Mouse (Mus musculus) myocyte (in vitro differentiated cells): ENCODE results near the gene Adam11.

ENCODE experiments used
- MAX ChIP-seq: IDR thresholded peaks from one replicate; pipeline ENCODE4 v1.6.1; 2011; ENCODE audit warnings: low read depth, mild to moderate bottlenecking, control low read depth
- MYOG ChIP-seq, 3 experiments: IDR thresholded peaks; one replicate each; pipeline ENCODE4 v1.6.1; 2011; ENCODE audit warnings: control low read depth in 2 of 3, low read depth in 2 of 3, mild to moderate bottlenecking in 2 of 3; ENCODE audit not compliant: insufficient read length in 2 of 3, control insufficient read depth in 1 of 3, insufficient read depth in 1 of 3
- POLR2A ChIP-seq: IDR thresholded peaks from one replicate; pipeline ENCODE4 v1.6.1; 2011; ENCODE audit warnings: low read depth, mild to moderate bottlenecking, control low read depth, moderate library complexity; ENCODE audit not compliant: insufficient read length
- POLR2AphosphoS2 ChIP-seq: IDR thresholded peaks from one replicate; pipeline ENCODE4 v1.6.1; 2011; ENCODE audit warnings: low read depth, control low read depth; ENCODE audit not compliant: insufficient read length
- REST ChIP-seq: IDR thresholded peaks from one replicate; pipeline ENCODE4 v1.6.1; 2011; ENCODE audit warnings: mild to moderate bottlenecking, control low read depth, moderate library complexity; ENCODE audit not compliant: insufficient read depth, insufficient read length
- SRF ChIP-seq: IDR thresholded peaks from one replicate; pipeline ENCODE4 v1.6.1; 2011; ENCODE audit warnings: low read depth; ENCODE audit not compliant: control insufficient read depth, insufficient read length
- TCF3 ChIP-seq: IDR thresholded peaks from one replicate; pipeline ENCODE4 v1.6.1; 2011; ENCODE audit warnings: low read depth, control low read depth; ENCODE audit not compliant: insufficient read length
- USF1 ChIP-seq: IDR thresholded peaks from one replicate; pipeline ENCODE4 v1.6.1; 2011; ENCODE audit warnings: low read depth, mild to moderate bottlenecking, control low read depth, moderate library complexity

GRCm38 (mm10) chr11:102758977-102759376 is 2.3 kb upstream of the Adam11 start:
- TF ChIP-seq MAX (no peak), REST (no peak), POLR2A (no peak), MYOG (IDR thresholded peaks at IDR 0.05; ENCODE audit: control insufficient read depth in 1 of 3, insufficient read depth in 1 of 3, insufficient read length in 2 of 3, low read depth in 2 of 3) (no peak), USF1 (no peak), TCF3 (no peak), SRF (no peak), POLR2AphosphoS2 (no peak)
